Mouse (Mus musculus) telencephalon, adult 2 months (tissue): ENCODE results near the gene Gata5.

ENCODE experiments used
- DNase-seq: peaks from one replicate; pipeline ENCODE4 v3.0.0-alpha.2; 2011; ENCODE audit warnings: low read depth, low spot score

Gene Gata5

DNA sequence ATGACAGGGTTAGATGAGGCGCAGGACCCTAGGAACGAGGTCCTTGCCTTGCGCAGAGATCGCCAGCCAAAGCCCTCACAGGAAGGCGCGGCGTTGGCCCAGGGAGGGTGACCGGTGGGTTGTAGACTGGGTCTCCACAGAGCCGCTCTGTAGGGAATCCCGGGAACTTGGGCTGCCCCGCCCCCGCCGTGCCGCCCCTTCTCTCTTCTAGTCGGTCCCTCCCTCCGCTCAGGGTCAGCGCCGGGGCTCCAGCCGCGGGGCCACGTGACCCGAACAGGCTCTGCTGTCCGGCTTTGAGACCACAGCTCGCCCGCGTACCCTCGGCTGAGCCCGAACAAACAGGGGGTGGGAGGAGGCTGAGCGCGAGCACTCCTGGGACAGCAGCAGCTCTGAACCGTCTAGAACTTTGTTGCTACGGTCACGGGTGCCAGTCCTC, at the start of gene Gata5:
Gene Gata5 (minus strand): TSS at position 149 of the 436 bp plus-strand sequence.
- no peak for DNase-seq

DNA sequence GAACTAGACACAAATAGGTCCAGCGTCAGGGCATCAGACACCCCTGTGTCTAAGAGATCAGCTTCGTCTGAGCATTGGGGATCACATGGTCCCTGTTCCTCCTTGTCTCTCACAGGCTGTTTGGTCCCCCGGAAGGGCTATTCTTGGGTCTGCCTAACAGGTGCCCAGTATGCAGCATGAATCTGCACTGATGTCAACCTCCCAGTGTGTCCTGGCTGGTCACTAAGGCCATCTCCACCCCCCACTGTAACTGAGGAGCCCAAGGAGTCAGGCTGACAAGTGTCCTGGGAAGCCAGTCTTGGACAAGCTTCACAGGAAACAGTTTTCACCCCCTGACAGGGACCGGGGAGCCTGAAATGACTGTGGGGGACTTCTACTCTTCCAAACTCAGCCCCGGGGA, 42.2 kb upstream of the Gata5 start:
- no peak for DNase-seq

DNA sequence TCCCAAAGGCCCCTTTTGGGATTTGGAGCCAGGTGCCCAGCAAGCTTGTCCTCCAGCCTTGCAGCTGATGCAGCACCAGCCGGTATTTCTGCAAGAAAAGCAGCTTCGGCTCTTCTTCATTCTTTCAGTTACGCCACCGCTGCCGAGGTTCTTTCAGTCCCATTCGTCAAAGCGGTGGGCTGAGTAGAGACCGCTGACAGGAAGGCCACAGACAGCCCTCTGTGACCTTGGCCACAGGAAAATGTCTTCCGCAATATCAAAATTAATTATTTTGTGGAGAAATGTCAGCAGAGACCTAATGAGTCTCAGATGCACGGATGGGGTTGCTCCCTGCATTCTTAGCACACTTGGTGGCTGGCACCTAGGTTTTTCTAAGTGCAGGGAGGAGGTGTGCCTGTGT, 38.8 kb upstream of the Gata5 start:
- no peak for DNase-seq

DNA sequence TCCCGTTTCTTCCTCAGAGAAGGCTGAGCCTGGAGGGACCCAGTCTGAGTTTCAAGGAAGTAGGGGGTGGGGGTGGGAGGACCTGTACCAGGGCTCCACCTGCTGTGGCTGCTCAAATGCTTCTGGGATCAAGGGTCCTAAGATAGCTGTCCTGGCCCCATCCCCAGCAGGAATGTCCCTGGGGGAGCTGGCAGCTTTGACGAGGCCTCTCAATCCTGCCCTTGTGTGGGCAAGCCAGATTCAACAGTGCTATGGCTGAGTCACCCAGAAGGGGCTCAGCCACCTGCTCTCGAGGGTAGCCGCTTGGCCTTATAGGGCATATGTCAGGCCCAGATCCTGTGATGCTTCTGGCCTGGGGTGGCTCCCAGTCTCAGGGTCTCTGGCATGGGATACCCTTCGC, 33.9 kb upstream of the Gata5 start:
- no peak for DNase-seq

DNA sequence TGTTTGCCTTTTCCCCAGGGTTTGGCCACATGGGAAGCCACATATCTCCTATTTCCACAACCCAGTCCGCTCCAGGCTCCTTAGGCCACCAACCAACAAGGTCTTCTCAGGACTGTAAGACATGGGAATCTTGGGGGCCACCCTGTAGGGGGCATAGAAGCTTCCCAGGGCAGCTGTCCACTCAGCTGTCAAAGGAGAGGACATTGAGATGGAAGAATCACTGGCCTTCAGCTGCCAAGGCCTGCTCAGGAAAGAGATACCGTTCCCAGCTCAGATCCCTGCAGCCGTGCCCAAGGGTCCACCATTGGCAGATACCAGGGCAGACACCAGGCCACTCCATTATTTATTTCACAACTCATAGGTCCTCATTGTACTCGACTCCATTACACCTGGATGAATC, 32.9 kb upstream of the Gata5 start:
- DNase-seq, result no peak

DNA sequence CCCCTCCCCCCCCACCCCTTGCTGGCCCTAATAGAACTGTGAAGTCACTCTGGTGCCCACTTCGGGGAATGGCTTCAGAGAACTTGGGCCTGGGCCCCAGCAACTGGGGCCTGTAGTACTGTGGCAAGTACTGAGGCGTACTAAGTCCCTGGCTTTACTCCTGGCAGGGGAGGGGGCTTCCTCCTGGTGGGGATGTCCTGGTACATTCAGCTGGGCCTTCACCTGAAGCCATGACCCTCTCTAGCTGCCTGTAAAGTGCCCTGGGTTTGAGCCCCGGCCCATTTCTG, 28.9 kb upstream of the Gata5 start:
- no peak for DNase-seq

DNA sequence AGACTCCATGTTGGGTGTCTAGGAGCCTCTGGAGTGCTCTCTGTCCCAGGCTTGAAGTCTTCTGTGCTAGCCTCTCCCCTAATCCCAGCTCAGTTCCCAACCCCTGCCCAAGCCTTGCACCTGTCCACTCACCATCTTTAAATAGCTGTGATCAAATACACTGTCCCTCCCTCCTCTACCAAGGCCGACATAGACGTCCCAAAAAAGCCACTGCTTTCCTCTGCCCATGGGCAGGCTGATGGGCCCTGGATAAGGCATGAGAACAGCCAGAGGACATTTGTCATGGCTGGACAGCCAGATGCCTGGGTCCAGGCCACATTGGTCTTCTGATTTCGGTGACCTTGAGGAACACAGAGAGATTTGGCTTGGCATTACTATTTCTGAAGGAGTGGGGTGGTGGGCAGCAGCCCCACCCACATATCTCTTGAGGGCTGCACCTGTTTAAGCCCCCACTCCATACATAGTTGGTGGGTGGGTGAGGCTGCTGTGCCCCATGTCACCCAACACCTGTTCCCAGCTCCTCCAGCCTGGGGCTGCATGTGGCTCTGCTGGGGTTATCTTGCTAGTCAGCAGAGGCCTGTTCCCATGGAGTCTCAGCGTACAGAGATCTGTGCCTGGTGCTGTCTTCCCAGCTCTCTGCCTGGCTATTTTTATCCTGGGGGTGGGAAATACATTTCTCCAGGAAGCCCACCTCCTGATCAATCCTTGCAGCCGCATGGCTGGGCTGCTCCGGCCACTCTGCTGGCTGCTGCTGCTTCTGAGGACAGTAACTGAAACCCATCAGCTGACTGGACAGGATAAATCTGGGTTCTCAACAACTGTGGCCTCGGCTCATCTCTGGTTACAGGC, 28.3 kb upstream of the Gata5 start:
- no peak for DNase-seq

DNA sequence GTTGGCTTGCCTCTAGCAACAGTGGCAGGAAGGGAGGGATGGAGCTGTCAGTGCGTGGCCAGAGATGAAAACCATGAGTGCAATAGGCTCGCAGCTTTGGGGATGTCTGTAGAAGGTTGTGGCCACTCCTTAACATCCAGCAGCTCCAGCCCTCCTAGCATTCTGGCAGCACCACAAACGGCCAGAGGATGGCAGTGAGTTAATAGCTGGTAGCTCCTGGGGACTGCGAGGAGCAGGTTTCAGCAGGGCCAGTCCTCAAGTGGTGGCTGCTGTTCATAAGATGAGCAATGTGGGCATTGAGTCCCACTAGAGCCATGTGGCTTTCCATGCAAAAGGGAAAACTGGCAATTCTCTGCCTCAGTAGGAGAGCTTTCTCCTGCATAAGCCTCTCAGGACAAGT, 24.6 kb upstream of the Gata5 start:
- peak; percentile 8 for DNase-seq

DNA sequence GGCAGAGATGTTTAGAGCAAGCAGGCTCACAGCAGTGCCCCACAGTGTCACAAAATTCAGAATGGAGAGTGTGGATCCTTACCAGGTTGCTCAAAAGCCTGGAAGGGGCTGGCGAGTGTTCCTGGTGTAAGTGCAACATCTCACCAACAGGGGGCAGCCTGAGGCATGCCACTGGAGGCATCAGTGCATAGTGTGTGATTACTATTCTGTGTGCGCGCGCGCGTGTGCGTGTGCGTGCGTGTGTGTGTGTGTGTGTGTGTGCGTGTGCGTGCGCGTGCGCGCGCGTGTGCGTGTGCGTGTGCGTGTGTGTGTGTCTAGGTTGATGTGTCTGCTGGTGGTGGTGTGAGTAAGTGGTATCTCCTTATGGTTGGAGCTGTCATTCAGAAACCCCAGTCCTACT, 18.8 kb upstream of the Gata5 start:
- DNase-seq, result peak; percentile 17

DNA sequence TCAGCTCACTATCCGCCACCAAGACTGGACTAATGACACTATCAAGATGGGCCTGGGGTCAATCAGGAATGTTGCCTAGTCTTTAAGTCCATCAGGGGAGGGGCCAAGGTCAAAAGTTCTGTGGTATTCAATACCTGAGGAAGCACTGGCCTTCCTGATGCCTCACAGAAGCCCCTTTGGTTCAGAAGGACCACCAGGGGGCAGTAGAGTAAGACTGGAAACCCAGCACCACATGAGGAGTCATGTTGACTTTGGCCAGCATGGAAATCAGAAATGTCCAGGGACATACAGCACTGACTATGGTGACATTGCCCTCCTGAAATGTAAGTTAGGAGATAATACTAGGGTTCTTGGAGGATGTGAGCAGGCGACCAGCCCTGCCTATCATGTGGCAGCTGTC, 16.2 kb upstream of the Gata5 start:
- no peak for DNase-seq

DNA sequence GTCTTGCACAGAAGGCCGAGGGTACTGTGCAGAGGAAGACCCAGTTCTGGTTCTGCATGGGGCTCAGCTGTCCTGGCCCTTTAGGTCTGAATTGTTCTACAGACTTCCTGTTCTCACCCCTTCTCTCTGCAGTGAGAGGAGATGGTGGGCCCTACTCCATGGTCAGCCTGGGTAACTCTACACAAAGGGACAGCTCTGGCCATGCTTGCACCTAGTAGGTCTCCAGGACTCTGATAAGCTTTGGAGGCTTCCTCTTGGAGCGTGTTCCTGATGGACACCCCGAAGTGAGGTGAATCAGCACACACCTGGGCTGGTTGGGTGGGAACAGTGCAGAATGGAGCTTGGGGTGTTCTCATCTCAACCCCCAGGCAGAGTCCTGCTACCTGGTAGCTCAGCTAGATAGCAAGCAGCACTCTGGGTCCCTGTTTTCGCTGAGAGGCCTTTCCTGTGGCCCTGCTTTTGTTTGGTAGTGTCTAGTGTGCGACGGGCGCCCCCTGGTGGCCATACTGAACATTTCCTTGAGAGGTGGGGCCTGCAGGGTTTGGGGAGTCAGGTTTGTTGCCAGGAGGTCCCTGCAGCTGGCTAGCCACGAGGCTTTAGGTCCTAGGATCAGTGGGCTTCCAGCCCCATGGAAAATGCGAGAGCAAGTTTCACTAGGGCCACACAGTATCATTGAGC, 12.5 kb upstream of the Gata5 start:
- peak; percentile 36 for DNase-seq

DNA sequence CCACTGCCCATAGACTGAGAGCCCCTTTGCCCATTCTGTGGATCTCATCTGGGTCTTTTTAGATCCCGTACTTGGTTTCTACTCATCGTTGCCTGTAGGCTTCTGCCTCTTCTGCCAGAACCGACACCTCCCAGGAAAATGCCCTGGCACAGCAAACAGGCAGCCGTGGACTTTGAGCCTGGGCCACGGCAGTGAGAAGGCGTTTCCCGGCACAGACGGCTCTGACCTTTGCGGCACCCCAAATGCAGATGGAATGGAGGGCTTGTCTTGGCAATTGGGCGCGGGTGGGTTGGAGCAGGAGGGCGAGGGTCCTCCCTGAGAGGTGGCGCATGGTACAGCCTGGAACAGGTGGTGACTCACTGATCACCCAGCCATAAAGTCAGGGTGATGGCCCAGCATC, 8.6 kb upstream of the Gata5 start:
- DNase-seq, result no peak

DNA sequence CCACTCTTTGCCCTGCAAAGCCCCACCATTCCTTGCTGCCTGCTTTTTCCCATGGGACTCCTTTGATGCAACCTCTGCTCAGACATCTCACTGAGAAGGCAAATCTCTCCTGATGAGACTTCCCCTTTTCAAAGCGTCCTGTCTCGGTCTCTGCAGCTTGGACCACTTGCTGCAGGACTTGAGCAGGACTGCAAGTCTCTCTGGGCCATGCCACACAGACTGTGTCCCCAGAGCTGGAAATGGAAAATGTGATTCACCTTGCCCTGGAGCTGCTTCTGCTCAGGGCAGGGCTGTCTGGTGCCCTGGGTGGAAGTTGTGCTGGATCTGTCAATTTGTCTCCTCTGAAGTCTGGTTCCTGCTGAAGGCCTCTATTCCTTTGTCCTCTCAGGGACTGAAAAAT, 7.7 kb upstream of the Gata5 start:
- no peak for DNase-seq

DNA sequence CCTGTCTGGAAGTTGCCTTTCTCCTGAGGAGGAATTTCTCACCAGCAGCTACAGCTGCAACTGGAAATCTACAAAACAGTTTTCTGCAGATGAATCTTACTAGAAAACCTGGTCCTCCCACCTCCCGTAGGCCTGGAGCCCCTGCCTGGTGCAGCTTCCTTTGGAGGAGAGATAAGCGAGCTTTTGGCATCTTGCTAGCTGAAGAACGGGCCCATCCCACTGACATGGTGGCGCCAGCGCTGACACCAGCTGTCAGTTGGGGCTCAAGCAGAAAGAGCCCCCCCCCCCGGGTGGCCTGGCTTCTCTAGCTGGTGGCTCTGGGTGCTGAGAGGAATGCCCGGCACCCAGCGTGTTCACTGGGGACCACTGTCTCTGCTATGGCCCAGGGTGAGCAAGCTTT, 6.7 kb upstream of the Gata5 start:
- DNase-seq, result no peak

DNA sequence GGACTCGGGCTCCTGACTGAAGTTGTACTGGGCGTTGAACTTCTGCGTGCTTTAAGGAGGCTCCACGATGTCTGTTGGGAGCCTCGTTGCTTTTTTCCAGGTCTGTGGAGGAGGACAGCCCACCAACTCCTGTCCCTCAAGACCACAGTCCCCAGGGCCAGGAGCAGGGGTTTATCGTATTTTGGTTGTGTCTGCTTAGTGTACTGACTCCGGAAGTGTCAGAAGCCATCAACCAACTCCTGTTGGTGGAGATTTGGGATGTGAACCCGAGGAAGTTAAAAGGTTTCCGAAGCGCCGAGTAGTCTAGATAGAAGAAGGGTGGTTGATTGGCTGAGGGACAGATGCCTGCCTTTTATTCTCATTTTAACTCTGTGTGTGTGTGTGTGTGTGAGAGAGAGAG, 5.4 kb upstream of the Gata5 start:
- no peak for DNase-seq

DNA sequence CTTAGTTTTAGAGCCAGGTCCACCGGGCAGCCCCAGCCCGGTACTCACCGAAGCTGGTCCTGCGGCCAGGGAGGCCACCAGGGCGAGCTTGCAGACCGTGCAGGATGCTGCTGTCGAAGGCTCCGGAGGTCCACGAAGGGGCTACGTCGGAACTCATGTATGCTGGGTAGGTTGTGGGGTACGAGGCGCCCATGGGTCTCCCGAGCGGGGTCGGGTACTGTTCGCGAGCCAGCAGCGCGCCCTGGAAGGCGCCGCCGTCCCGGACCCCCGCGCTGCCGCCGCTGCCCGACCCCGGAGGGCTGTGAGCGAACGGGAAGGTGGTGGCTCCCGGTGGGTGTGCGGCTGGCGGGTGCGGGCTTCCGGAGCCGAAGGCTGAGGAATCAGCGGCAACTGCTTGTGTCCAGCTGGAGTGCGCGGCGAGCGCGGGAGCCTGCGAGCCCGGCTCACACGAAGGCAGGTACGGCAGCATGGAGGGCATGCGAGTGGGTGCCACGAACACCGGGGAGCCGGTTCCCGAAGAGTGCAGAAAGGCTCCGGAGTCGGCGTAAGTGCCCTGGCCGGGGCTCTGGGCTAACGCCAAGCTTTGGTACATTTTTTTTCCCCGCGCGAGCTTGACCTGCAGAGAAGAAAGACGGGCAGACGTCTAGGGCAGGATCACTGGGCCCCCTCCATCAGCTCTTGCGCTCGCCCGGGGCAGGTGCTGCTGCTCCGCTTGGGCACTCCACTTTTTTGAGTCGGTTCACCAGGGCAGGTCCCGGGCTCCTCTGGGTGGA, 535 bp downstream of the Gata5 start:
- DNase-seq, result no peak

DNA sequence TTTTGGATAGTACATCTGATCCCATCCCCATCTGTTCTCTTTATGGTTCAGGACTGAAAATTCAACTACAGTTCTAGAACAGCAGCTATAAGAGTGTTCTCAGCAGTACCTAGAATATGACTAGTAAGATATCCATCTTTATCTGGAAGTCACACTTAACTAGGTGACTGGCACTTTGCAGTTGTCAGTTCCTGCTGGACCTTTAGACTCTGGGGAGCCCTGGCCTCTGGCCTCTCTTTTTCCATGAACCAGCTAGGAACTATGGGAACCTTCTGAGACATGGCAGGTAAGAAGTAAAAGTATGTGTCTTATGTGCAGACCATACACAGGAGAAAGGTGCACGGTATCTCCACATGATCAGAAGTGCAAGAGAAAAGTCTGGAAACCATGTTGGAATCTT, 5.0 kb downstream of the Gata5 start:
- DNase-seq, result no peak

DNA sequence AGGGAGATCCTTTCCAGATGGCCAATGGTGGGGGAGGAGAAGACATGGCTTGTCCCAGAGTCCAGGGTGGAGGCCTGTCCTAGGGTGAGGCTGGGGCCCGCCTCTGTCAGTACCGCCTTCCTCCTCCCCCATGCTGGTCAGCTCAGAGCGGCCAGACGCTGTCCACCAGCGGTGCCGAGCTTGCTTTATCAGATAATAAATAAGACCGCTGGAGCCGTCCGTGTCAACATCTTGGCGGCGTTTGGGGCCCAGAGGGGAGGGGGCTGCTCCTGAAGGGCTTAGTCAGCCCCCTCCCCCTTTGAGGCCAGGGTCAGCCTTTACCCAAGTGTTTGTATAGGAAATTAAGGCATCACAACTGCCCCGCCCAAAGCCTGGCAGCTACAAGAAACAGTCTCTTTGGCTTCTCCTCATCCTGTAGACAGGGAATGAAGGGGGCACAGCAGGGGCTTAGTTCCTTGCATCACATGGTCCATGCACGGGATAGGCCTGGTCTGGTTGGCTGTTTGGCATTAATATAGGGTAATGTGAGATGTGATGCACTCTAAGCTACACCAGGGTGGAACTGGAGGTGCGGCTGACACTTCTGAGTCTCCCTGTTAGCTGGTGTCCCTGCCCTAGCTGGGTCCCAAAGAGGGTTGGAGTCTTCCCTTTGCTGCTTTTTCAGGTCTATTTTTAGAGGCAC, 11.7 kb downstream of the Gata5 start:
- no peak for DNase-seq

DNA sequence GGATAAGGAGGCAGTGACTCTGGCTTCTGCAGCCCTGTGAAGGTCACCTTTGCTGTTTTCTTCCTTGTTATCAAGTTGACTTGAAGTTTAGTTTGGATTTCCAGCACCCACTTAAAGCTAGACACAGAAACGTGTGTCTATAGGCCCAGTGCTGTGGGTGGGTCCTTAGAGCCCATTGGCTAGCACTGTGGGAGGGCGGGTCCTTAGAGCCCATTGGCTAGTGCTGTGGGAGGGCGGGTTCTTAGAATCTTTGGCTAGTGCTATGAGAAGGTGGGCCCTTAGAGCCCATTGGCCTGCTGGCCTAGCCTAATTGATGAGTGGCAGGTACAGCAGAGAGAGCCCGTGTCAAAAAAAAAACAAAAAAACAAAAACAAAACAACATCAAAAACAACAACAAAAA, 14.3 kb downstream of the Gata5 start:
- DNase-seq, result no peak

DNA sequence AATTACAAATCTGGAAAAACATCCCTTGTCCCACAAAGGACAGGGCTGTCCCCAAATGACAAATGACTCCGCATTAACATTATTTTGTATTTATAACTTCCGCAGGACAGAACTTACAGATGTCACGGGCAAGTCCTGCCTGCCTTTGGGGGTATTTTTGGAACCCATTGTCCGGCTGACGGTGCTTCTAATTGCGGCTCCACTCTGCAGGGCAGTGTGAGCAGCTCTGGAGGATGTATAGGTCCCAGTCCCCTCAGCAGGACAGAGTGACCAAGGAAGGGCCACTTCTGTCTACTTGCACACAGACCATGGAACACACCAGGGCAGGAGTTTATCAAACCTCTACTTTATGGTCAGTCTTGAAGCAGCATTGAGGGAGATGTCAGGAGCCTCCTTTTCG, 16.9 kb downstream of the Gata5 start:
- no peak for DNase-seq

DNA sequence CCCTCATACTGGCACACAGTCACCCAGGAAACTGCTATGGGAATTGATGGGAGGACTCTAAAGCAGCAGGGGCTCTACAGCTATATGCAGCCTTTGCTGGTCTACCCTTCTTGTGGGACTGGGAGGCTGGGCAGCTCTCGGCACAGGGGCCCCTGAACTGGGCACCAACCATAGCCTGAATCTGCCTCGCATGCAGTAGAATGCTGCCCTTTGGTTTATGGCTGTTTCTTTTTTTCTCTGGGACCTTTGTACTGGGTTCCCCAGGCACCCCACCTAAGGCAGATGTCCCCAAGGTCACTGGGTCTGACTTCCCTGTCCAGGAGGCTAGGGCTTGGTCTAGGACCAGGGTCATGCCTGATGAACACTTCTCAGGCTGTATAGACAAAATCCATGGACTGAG, 20.2 kb downstream of the Gata5 start:
- no peak for DNase-seq

DNA sequence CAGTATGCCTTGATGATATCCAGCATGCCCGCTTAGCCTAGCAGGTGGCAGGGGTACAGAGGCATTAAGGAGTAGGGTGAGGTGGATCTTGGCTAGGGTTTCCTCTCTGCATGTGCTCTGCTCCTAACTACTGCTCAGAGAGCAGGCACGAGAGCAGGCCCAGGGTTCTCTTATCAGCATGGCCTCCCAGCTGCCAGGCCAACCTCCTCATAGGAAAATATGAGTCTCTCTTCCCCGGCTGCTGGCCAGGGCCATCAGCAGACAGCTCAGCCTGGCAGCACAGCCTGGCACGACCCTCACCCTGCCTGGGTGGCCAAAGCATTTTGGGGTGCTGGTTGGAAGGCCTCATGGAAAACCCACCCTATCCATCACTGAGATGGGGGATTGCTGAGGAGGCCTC, 23.4 kb downstream of the Gata5 start:
- DNase-seq, result no peak
